Mouse (Mus musculus): Measurements from ENCODE around the gene Inpp4b. TPM values are rescaled to one million over a fixed set of nuclear protein-coding genes. Genes with fewer than 3 reads are reported as not detected.

Gene Inpp4b
- polyA plus RNA-seq, 1 experiment = 5.5 TPM

DNA sequence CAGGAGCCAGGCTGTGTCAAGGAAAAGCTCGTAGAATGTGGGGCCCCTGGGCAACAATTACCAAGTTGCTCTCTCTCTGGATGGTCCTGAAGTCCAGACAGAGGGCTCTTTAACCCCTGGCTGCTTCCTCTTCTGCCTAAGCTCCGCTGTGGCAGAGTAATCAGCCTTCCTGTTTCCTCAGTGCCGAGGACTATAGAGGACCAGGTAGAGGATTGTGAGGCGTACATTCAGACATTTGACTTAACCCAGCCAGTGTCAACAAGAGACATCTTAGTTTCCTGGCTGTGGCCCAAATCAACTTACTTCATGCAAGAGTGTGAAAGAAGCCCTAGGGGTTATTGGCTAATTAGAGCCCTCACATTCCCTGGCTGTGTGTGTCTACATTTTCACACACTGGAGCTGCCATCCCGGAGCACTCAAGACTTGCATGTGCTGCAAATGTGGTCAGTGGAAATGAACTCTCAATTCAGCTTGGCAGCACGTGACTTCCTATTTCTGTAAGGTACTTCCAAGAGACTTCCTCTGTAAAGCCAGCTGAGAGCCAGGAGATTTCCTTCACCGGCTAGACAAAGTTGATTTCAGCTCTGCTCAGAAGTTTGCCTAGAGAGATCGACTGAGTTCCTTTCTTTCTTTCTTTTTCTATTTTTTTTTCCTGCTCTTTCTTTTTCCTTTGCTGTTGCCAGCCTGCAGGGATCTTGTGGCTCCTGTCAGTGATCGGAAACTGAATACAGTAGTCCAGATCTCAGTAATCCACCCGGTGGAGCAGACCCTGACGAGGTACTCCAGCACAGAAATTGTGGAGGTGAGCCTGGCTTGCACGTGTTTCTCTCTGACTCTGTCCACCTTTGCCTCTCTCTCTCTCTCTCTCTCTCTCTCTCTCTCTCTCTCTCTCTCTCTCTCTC lies 425.3 kb downstream of the Inpp4b start:
- TF ChIP-seq POLR2A (IDR thresholded peaks at IDR 0.05; ENCODE audit: borderline replicate concordance, low read depth, low read length) (no peak), CTCF (IDR thresholded peaks at IDR 0.05; ENCODE audit: low read depth, low read length) (0 out of 2 replicates have a peak, but pooled peaks have one; percentile 7)
- Histone ChIP-seq H3K27ac (ENCODE audit: insufficient read depth, low read depth, low read length) (peak overlapping the region; percentile 75), H3K4me1 (ENCODE audit: control insufficient read depth, insufficient read depth, low read length) (peaks cover 14% of the 10 kb centered on the region), H3K4me3 (ENCODE audit: insufficient read depth, low read length) (peak overlapping the region; percentile 57)

DNA sequence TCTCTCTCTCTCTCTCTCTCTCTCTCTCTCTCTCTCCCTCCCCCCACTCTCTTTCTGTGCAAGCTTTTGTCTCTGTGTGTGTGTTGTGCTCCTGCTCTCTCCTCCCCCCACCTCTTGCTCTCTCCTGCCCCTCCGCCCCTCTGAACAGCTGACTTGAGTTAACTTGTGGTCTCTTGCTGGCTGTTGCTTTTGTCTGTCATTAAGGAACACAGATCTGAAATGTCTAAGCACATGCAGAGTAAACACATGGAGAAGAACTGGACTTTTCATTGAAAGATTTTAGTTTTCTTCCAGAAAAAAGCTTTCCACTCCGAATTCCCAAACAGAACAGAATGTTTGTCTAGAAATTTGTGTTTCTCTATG lies 425.9 kb downstream of the Inpp4b start:
- Histone ChIP-seq H3K4me1 (ENCODE audit: control insufficient read depth, insufficient read depth, low read length) (peaks cover 19% of the 10 kb centered on the region), H3K4me3 (ENCODE audit: insufficient read depth, low read length) (peak overlapping the region; percentile 57), H3K27ac (ENCODE audit: insufficient read depth, low read depth, low read length) (peak overlapping the region; percentile 75)
- TF ChIP-seq CTCF (IDR thresholded peaks at IDR 0.05; ENCODE audit: low read depth, low read length) (no peak), POLR2A (IDR thresholded peaks at IDR 0.05; ENCODE audit: borderline replicate concordance, low read depth, low read length) (no peak)

DNA sequence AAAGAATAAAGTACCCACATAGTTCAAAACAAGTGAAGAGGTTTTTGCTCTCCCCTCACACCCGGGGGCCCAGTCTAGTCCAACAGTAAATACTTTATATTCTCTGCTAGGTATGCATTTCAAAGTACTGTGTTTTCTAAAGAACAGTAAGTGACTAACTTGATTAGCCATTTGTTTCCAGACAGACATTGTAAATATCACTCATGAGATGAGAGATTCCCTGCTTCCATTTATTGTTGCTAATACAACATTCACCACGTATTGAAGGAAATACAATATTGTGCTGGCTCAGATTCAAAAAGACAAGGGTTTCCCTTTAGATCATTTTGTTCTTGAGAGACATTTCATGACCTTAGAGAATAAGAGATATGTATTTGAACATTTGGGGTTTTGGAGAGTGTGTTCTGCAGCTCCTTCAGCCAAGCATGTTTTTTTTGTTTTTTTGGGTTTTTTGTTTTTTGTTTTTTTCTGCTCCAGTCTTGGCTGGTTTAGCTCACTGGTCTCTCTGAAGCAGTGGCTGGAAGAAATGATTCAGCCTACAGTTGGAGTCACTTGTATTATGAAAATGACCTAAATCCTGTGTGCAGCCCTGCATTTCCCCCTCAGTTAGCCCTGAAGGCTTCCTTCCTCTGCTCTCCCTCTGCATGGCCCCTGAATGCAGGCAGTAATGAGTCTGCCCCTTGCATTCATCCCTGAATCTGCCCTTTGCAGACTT lies 426.5 kb downstream of the Inpp4b start:
- Histone ChIP-seq H3K4me3 (ENCODE audit: insufficient read depth, low read length) (no peak overlapping the region), H3K27ac (ENCODE audit: insufficient read depth, low read depth, low read length) (no peak overlapping the region), H3K4me1 (ENCODE audit: control insufficient read depth, insufficient read depth, low read length) (peaks cover 25% of the 10 kb centered on the region)
- TF ChIP-seq POLR2A (IDR thresholded peaks at IDR 0.05; ENCODE audit: borderline replicate concordance, low read depth, low read length) (no peak), CTCF (IDR thresholded peaks at IDR 0.05; ENCODE audit: low read depth, low read length) (no peak)

DNA sequence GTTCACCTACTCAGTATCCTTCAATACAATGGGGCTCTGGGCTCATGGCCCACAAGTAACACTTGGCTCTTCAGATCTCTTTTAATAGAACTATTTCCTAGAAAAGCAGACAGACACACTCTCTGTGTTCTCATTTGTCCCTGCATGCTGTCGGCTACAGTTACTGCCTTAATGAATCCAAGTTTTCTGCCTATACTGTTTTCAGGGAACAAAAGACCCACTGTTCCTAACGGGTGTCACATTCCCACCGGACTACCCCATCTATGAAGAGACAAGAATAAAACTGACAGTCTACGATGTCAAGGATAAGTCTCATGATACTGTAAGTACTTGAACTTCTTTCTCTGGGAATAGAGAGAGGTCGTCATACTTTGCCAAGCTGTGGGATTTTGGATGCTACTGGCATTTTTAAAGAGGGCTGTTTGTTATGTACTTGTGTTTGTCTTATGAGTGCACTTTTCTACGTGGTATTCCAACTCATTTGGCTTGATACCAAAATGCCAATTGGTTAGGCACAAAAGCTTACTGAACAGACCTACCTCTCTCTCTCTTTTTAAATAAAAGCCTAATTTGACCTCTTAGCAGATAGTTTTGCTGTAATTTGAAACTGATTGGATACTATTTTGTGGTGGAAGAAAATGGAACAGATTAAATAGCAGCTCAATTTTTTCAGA lies 428.4 kb downstream of the Inpp4b start:
- Histone ChIP-seq H3K4me3 (ENCODE audit: insufficient read depth, low read length) (no peak overlapping the region), H3K27ac (ENCODE audit: insufficient read depth, low read depth, low read length) (no peak overlapping the region), H3K4me1 (ENCODE audit: control insufficient read depth, insufficient read depth, low read length) (peaks cover 34% of the 10 kb centered on the region)
- TF ChIP-seq POLR2A (IDR thresholded peaks at IDR 0.05; ENCODE audit: borderline replicate concordance, low read depth, low read length) (no peak), CTCF (IDR thresholded peaks at IDR 0.05; ENCODE audit: low read depth, low read length) (no peak)

DNA sequence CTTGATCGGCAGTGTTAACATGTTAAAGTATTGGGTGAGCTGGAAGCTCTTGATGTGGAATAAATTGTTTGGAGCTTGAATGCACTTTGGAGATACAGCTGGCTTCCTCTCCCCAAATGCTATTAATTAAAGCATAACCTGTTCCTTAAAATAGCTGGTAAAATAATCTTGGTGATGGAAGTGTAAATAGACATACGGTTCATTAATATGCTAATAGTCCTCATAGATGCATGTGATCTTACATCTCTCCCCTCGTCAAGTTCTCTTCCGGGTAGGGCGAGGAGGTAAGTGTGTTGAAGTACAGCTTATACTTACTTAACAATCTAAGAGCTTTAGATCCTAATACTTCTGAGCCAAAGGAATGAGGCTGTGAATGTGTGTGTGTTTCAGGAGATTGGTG lies 430.5 kb downstream of the Inpp4b start:
- TF ChIP-seq POLR2A (IDR thresholded peaks at IDR 0.05; ENCODE audit: borderline replicate concordance, low read depth, low read length) = no peak
- TF ChIP-seq CTCF (IDR thresholded peaks at IDR 0.05; ENCODE audit: low read depth, low read length) = no peak
- no peak overlapping the region for H3K27ac ChIP-seq (ENCODE audit: insufficient read depth, low read depth, low read length)
- peaks cover 27% of the 10 kb centered on the region for H3K4me1 ChIP-seq (ENCODE audit: control insufficient read depth, insufficient read depth, low read length)
- no peak overlapping the region for H3K4me3 ChIP-seq (ENCODE audit: insufficient read depth, low read length)

DNA sequence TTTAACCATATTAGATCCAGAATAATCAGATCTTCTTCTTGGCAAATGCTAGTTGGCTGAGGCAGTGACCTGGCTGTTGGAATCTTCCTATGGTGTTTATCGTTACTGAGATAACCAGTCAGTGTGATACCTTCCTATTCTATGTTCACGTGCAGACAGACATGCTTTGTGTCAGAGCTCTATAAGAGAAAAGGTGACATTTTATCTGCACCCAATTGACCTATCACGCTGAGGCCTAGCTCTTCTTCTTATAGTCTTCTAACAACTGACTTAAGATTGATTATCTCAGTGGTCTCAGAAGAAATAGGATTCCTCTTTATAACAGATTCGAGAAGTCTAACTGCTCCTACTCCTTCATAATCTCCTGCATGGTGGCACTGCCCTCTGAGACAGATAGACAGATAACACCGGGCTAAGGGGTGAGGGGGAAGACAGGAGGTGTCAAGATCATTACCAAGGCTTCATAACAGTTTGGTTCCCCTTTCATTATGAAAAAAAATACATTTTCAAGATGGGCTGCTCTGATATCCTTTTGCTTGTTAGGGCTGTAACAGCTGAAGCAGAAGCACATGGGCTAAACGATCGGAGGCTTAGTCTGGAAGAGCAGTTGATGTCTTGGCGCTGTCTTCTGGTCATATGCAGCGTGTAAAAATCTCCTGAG lies 431.1 kb downstream of the Inpp4b start:
- Histone ChIP-seq H3K4me3 (ENCODE audit: insufficient read depth, low read length) (no peak overlapping the region), H3K4me1 (ENCODE audit: control insufficient read depth, insufficient read depth, low read length) (peaks cover 27% of the 10 kb centered on the region), H3K27ac (ENCODE audit: insufficient read depth, low read depth, low read length) (no peak overlapping the region)
- TF ChIP-seq CTCF (IDR thresholded peaks at IDR 0.05; ENCODE audit: low read depth, low read length) (no peak), POLR2A (IDR thresholded peaks at IDR 0.05; ENCODE audit: borderline replicate concordance, low read depth, low read length) (no peak)

DNA sequence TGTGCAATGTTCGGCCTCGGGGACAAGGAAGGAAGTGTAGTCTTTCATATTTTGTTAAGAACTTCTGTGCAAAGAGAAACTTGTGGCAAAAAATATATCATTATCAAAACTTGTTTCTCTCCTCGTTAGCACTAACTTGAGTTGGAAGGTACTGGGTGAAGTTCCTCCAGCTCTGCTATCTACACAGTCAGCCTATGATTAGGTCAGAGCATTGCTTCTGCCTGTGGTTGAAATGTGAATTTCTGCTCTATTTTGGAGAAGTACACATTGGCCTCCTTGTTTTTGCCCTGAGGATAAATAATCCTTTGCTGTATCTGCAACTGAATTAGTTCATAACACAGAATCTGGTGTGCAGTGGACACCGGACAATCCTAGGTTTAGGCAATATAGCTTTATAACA lies 431.7 kb downstream of the Inpp4b start:
- Histone ChIP-seq H3K4me3 (ENCODE audit: insufficient read depth, low read length) (no peak overlapping the region), H3K4me1 (ENCODE audit: control insufficient read depth, insufficient read depth, low read length) (peaks cover 26% of the 10 kb centered on the region), H3K27ac (ENCODE audit: insufficient read depth, low read depth, low read length) (no peak overlapping the region; the same call in 1 of the 2 replicates)
- TF ChIP-seq CTCF (IDR thresholded peaks at IDR 0.05; ENCODE audit: low read depth, low read length) = no peak
- TF ChIP-seq POLR2A (IDR thresholded peaks at IDR 0.05; ENCODE audit: borderline replicate concordance, low read depth, low read length) = no peak

DNA sequence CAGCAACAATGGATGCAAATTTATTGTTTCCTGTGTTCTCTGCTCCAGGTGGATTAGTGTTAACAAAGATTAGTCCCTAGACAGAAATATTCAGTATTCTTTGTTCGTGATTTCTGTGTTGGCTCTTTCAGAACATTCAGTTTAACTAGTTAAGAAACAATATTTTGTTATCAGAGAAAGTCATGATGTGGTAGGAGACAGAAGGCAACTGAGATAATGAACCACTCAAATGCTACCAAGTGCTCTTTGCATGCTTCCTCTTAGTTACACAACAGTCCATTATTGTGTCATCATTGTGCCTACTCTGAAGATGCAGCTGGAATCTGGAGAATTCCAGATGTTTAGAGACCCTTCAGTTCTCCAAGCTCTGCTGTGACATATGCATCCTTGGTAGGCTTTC lies 432.1 kb downstream of the Inpp4b start:
- peaks cover 22% of the 10 kb centered on the region for H3K4me1 ChIP-seq (ENCODE audit: control insufficient read depth, insufficient read depth, low read length)
- H3K4me3 ChIP-seq (ENCODE audit: insufficient read depth, low read length) = no peak overlapping the region
- no peak for TF ChIP-seq POLR2A (IDR thresholded peaks at IDR 0.05; ENCODE audit: borderline replicate concordance, low read depth, low read length)
- no peak for TF ChIP-seq CTCF (IDR thresholded peaks at IDR 0.05; ENCODE audit: low read depth, low read length)
- no peak overlapping the region for H3K27ac ChIP-seq (ENCODE audit: insufficient read depth, low read depth, low read length)

DNA sequence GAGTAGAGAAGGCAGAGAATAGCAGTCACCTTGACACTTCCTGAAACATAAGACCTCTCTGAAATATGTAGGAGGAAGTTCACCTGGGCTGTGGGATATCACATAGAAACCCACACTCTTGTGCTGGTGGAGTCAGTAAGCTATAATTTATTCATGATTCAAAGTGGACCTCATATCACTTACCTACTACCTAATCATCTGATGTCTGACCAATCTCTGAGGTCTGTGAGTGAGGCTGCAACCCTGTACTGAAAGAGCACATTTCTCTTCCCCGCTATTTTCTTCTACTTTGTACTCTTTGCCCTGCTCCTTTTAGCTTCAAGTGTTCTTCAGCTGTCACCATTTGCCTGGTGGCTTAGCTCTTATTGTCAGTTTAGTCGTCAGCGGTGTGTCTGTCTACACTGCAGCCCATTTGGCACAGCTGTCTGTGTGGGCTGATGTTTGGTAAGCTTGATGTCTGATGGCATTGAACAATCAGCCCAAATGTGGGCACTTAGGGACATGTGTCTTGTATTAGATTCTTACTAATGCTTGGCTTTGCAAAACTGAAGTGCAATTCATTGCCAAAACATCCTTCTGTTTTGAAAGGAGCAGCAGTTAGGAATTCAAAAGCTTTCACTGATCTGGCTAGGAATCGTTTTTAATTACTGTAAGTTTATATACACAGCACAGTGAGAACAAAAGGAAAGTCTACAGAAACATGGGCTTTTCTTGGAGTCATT lies 434.3 kb downstream of the Inpp4b start:
- H3K27ac ChIP-seq (ENCODE audit: insufficient read depth, low read depth, low read length) = no peak overlapping the region
- peaks cover 23% of the 10 kb centered on the region for H3K4me1 ChIP-seq (ENCODE audit: control insufficient read depth, insufficient read depth, low read length)
- TF ChIP-seq CTCF (IDR thresholded peaks at IDR 0.05; ENCODE audit: low read depth, low read length) = no peak
- TF ChIP-seq POLR2A (IDR thresholded peaks at IDR 0.05; ENCODE audit: borderline replicate concordance, low read depth, low read length) = no peak
- H3K4me3 ChIP-seq (ENCODE audit: insufficient read depth, low read length) = no peak overlapping the region

Measured in bone marrow macrophage, adult 2 months (primary cell).